Mouse (Mus musculus) cerebellum, adult 2 months (tissue): Measurements from ENCODE around the gene Krtap9-5.

Experiments used
- CTCF ChIP-seq: fragments of 200-500 bp; IDR thresholded peaks from 2 replicates; pipeline ENCODE4 v1.5.1; 2011; ENCODE audit warnings: low read depth, mild to moderate bottlenecking, control low read depth, low read length, moderate library complexity, borderline replicate concordance; ENCODE audit not compliant: insufficient read depth
- POLR2A ChIP-seq: fragments of 200-500 bp; IDR thresholded peaks from 2 replicates; pipeline ENCODE4 v1.6.1; 2011; ENCODE audit warnings: low read length, control low read depth, borderline replicate concordance; ENCODE audit not compliant: insufficient read depth

- no peak for TF ChIP-seq CTCF
- no peak for TF ChIP-seq POLR2A
Observed at GRCm38 (mm10) chr11:99989881-99990405, 41.7 kb downstream of the Krtap9-5 start.
